Mouse (Mus musculus) layer of hippocampus, postnatal 36 days (tissue): Measurements from ENCODE around the gene Mrtfa. TPM values are rescaled to one million over a fixed set of nuclear protein-coding genes. Genes with fewer than 3 reads are reported as not detected.

Experiments used
- DNase-seq, 2 experiments: peaks; one replicate each; pipeline ENCODE4 v3.0.0; 2022
- total RNA-seq, 2 experiments: library from RNA; stranded (reverse); gene quantifications; 2 replicates each; pipeline ENCODE4 v1.2.3; 2021

Mrtfa gene
- total RNA-seq, 2 experiments from 2014 or later = 96.1 to 121 TPM

DNA sequence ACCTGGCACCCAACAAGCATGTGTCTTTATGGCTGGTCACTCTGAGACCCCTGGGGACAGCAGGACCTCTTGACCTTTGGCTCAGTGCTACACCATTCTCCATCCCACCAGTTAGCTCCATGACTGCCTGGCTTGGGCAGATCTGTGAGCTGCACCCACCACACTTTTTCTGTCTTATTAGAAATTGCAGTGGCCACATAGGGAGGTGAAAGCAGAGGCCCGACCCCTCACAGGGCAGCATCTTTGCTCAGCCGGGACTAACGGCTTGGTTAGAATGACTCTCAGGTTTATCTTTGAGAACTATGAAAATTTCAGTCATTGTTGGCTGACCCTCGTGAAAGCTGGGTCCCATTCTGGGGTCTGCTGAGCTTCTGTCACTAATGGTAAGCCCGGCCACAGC, 163.7 kb downstream of the Mrtfa start:
- no peak for DNase-seq

DNA sequence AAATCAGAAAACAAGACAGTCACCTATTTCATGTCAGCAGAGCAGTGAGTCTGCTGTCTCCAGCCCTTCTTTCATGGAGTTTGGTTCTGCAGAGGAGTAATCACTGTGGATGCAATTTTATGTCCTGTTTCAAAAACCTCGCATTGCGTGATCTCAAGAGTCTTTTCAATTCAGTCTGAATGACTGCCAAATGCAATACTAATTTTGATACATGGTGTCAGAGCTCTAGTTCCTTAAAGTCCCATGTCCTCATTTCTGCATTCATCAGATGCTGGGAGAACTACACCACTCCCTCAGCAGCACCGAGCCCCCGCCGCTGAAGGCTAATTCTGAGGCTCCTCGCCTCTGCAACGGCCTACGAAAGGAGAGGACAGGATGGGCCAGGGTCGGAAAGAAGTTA, 166.7 kb downstream of the Mrtfa start:
- DNase-seq = no peak

GRCm38 (mm10) chr15:81022437-81022836, 168.1 kb downstream of the Mrtfa start:
- DNase-seq = no peak

GRCm38 (mm10) chr15:81021377-81021776, 169.2 kb downstream of the Mrtfa start:
- no peak for DNase-seq

DNA sequence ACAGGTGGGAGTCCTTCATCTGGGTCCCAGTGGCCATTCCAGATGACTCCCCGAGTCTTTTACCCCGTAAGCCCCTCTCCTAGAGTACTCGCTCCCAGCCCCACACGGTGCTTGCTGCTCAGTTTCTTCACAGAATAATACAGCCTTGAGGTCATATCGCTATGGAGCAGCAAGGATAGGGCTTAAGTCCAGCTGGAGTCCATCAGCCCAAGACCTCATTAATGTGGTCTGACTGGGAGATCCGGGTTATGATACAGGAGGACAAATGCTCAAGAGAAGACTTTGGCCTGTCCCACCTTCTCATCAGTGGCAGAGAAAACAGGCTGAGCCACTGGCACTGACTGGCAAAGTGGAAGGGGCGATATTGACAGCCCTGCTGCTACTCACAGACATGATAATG, 173.2 kb downstream of the Mrtfa start:
- no peak for DNase-seq

DNA sequence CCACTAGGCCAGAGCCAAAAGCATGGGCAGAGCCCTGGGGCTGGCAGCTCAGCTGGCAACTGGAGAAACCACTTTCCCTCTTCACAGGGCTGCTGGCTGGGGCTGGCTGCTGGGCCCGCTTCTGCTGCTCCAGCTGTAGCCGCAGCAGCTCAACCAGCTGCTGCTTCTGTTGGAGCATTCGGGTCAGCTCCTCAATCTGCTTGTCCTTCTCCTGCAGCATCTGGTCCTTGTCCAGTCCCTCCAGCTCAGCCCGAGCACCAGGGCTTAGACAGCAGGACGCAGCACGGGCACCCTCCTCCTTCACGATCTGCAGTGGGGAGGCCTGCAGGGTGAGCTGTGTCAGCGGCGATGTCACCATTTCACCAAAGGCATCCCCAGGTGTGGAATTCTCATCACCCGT, 174.1 kb downstream of the Mrtfa start:
- no peak for DNase-seq

DNA sequence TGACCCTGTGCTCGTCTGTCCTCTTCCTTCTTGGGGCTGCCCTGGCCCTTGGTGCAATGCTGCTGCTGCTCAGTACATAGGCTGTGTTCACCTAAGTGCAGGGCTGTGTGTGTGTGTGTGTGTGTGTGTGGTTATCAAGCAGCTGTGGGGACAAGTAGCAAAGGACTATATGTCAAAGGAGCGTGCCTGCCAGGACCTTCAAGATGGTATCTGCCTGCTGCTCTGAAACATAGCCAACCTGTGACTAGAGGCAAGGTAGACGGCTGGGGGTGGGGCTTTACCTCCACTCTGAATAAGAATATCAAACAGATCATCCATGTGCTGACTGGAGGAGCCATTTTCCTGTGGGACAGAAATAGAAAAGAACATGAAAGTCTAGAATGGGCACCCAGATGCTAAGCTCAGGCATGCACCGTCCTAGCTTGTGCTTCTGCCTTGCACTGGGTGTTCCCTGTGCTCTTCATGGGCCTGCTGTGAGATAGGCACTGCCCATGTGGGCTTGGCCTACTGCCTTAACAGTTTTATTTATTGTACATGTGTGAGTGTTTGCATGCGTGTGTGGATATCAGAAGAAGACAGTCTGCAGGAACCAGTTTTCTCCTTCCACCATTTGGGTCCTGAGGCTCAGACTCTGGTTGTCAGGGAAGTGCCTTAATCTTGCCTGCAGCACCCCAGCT, 175.4 kb downstream of the Mrtfa start:
- no peak for DNase-seq

DNA sequence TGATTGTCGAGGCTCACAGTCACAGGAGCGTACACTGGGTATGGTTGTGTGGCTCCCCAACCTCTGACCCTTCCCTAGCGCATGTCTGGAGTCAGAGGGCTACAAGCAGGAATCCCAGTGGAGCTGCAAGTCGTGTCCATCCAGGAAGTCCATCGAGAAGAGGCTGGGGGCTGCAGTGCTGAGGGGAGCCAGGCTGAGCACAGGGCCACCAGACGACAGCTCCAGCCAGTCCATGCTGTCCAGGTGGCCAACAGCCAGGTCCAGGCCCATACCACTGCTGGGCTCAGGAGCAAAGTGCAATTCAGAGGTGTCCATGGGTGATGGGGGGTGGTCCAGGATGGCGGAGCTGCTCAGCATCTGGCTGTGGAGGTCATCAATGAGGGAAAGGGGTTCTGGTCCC, 177.4 kb downstream of the Mrtfa start:
- DNase-seq = no peak

DNA sequence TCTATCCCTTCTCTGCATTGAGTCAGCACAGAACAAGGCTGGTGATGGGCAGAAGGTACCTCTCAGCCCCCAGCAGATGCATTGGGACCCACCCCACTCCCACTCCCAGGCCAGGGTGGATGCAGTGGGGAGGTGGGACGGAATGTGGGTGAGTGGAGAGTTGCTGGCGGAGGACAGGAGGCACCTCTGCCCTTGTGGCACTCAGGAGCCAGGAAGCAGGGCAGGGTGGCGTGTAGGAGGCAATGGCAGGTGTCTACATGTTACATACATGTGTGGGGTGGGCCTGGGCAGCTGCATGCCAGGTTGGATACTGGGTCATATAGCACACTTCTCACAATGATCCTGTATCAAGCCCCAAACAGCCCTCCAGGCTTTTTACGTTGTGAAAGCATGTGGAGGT, 178.2 kb downstream of the Mrtfa start:
- DNase-seq = no peak

GRCm38 (mm10) chr15:81011523-81011922, 179.0 kb downstream of the Mrtfa start:
- no peak for DNase-seq

DNA sequence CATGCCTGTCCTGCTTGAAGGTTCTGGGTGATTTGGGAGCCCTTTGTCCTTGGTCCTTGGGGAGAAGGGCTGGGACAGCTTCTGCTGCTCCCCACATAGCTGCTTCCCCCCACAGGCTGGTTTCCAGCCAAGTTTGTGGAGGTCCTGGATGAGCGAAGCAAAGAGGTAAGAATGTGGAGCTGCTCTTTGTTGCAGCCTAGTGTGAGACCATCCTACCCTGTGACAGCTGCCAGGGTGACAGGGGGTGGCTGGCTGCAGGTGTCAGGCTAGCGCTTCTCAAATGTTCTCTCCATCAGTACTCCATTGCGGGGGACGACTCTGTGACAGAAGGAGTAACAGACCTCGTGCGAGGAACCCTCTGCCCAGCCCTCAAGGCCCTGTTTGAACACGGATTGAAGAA, 180.4 kb downstream of the Mrtfa start:
- DNase-seq = no peak

DNA sequence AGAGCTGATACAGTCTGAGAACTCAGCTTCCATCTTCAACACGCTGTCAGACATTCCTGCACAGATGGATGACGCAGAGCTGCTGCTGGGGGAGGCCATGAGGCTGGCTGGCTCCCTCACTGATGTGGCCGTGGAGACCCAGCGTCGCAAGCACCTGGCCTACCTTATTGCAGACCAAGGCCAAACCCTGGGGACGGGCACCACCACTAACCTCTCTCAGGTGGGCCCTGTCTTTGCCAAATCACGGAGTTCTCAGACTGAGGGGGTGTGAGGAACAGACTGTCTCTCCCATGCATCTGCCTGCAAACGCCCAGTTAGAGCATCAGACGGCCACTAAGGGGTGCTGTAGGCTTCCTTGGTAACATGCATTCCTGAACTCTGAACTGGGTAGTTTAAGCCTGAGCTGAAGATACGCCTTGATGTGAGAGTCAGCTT, 181.9 kb downstream of the Mrtfa start:
- peak; percentile 58 to 59 for DNase-seq

GRCm38 (mm10) chr15:81007905-81008304, 182.7 kb downstream of the Mrtfa start:
- no peak for DNase-seq

DNA sequence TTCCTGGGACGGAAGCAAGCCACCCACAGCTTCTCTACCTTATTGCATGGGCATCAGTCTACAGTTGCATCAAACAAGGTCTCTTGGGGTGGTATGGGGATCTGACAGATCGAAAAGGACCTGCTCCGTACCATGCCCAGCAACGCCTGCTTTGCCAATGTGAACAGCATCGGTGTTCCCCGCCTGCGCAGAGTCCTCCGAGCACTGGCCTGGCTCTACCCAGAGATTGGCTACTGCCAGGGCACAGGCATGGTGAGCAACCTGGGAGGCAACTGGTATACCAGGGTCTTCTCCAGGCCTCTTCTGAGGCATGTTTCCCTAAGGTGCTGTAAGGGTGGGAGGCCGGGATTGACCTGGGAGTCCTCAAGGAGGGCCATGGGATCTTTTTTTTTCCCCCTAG, 183.2 kb downstream of the Mrtfa start:
- no peak for DNase-seq

- DNase-seq = no peak
Observed at GRCm38 (mm10) chr15:81006127-81006735, 184.3 kb downstream of the Mrtfa start.

DNA sequence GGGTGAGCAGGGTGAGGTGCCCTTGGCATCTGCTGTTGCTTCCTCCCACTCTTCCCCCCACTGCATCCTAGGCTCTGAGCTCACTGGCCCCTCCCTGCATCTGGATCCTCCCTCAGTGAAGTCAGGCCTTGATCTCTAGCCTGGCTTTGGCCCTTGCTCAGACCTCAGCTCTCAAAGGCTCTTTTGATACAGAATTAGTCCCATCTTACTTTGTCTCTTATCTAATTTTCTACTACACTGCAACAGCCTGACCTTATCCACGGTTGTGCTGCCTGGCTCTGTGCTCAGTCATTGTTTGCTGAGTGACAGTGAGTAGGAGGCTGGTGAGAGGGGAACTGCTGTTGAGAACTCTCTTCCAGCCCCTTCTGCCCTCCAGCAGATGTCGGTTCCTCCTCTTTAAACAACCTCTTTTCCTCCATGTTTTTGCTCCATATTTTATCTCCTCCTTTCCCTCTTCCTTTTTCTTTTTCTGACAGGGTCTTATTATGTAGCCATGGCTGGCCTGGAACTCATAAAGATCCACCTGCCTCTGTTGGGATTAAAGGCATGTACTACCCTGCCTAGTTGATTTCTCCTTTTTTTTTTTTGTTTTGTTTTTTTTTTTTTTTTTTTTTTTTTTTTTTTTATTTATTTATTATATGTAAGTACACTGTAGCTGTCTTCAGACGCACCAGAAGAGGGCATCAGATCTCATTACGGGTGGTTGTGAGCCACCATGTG, 190.0 kb downstream of the Mrtfa start:
- no peak for DNase-seq

- DNase-seq = no peak
Observed at GRCm38 (mm10) chr15:80997077-80997476, 193.5 kb downstream of the Mrtfa start.

DNA sequence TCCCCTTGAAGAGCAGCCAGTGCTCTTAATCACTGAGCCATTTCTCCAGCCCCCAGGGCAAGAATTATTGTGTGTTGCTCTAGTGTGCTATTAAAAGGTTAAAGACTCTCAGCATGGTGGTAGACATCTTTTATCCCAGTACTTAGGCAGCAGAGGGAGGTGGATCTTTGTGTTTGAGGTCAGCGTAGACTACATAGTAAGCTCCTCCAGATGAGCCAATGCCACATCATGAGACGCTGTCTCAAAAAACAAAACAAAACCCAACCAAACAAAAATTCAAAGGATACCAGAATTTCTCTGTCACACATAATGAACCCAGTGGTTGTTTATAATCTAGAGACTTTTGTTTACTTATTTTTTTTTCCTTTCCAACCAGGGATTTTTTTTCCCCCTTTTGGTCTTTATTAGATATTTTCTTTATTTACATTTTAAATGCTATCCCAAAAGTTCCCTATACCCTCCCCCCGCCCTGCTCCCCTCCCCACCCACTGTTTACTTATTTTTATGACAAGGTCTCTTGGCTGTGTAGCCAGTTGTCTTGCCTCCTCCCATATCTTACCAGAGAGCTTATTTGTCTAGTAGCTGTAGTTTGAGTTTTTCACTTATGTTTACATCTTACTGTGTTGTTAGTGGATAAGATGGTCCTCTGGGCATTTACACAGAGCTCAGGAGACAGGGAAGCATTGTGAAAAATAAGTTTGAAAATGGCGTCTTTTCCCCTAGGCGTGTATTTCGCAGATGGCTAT, 194.3 kb downstream of the Mrtfa start:
- DNase-seq = no peak

DNA sequence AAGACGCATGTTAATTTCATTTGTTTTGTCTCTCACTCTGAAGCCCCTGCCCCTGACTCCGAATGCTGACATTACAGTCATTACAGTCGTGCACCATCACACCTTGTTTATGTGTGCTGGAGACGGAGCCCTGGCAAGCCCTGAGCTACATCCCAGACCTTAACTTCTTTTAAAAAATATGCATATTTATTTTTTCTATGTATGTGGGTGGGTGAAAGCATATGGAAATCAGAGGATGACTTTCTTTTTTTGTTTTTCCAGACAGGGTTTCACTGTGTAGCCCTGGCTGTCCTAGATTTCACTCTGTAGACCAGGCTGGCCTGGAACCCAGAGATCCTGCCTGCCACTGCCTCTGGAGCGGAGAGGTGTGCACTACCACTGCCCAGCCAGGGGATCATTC, 195.6 kb downstream of the Mrtfa start:
- DNase-seq = no peak

DNA sequence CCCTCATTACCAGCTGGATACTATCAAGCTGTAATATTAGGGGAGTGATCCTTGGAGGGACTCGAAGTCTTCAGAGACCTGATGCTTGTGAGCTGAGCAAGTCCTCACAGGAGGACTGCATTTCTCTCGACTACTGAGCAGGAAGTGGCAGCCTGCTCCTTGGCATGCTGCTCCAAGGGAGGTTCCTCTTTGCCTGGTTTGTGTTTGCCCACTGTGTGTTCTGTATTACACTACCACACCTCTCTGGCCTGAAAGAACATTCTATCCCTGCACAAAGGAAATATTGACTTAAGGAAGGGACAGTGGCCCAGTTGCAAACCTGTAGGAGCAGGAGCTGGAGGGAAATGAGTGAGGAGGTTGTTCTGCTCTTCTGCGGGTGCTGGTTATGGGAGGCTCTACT, 200.8 kb downstream of the Mrtfa start:
- no peak for DNase-seq

- no peak for DNase-seq
Observed at GRCm38 (mm10) chr15:80988331-80988730, 202.2 kb downstream of the Mrtfa start.

DNA sequence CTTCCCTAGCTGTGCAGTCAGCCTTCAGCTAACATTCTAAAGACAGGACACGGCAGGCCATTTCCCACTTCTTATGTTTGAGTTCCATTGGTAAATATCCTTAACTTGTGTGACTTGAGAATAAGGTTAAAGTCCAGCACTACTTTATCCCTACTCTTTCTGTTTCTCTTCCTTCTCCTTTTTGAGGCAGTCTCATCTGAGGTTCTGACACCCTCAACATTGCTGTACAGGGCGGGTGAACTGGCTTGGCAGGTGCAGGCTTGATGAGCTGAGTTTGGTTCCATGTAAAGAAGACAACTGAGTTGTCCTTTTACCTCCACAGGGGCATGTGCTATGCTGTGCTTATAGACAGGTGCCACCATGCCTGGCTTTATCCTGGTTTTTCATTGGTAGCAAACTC, 207.3 kb downstream of the Mrtfa start:
- no peak for DNase-seq

GRCm38 (mm10) chr15:80981176-80981575, 209.4 kb downstream of the Mrtfa start:
- DNase-seq = no peak
